Mouse (Mus musculus) cerebellum, adult 2 months (tissue): ENCODE measurements at regions not wholly inside any gene's neighbourhood (a gene's known extent, or its start where the extent isn't known, plus 50 kb on each side); places are given as distances from the start of the nearest gene placed in this dataset.

Source experiments
- CTCF ChIP-seq: fragments of 200-500 bp; IDR thresholded peaks from 2 replicates; pipeline ENCODE4 v1.5.1; 2011; ENCODE audit warnings: low read depth, mild to moderate bottlenecking, control low read depth, low read length, moderate library complexity, borderline replicate concordance; ENCODE audit not compliant: insufficient read depth
- POLR2A ChIP-seq: fragments of 200-500 bp; IDR thresholded peaks from 2 replicates; pipeline ENCODE4 v1.6.1; 2011; ENCODE audit warnings: low read length, control low read depth, borderline replicate concordance; ENCODE audit not compliant: insufficient read depth

- TF ChIP-seq POLR2A (no peak), CTCF (no peak)
Measured at GRCm38 (mm10) chr14:31945125-31945524, 83.7 kb upstream of the Galnt15 start.
